Mouse (Mus musculus) gastrocnemius, postnatal 14 days (tissue): ENCODE measurements at regions not wholly inside any gene's neighbourhood (a gene's known extent, or its start where the extent isn't known, plus 50 kb on each side); places are given as distances from the start of the nearest gene placed in this dataset.

Experiments
- DNase-seq: peaks from one replicate; pipeline ENCODE4 v3.0.0; 2021; ENCODE audit warnings: mixed read lengths
- intact Hi-C: fragments of 180-260 bp; cut with DNase I; formaldehyde crosslinking; loops from one replicate; pipeline ENCODE4 v1.15.1; 2025; ENCODE audit warnings: low total_unique reads

DNA sequence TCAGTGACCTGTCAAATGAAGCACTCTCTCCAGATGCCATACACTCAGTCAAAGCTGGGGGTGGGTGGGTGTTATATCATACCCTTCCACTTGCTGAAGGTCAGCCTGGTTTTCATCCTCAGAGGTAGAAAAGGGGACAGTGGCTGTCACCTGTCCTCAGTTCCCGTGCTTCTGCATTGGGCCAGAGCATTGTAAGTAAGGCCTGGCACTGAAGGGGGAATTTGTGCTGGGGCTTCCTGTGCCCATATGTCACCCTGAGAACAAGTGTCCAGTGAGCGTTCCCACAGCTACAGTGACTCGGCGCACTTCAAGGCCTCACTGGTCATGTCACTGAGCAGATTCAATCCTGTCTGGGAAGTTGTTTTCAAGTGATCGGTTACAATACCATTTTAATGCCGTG lies 213.2 kb downstream of the Tex36 start:
- intact Hi-C loops = no loop called here

DNA sequence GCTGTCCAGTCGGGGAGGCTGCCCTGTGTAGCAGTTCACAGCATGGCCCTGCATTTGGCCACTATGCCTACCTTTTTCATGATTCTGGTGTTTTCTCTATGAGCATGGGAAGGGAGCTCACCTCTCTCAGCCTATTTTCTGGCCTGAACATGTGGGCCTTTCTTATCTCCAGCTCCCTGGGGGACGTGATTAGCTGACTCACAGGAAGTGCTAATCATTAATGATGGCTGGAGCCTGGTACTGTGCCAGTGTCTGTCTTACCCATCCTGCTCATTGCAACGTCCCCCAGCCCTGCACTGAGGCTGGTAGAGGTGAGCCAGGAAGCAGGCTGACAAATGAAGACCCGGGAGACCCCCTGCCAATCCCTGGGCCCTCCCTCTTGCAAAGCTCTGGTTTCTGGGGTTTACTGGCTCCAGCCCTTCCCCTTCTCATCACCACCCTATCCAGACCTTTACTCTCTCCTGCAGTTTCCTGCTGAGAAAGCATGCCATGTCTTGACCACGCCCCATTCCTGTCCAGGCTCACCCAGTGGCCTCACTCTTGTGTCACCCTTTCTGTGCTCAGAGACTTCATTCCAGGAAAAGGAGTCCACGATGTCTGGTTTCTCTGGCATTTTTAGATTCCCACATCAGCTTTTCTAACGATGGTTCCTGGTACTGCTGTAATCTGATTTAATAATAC lies 219.8 kb downstream of the Tex36 start:
- intact Hi-C loops = no loop called here
- no peak for DNase-seq

More for the DNA sequence above, 213.2 kb downstream of the Tex36 start:
- no peak for DNase-seq

DNA sequence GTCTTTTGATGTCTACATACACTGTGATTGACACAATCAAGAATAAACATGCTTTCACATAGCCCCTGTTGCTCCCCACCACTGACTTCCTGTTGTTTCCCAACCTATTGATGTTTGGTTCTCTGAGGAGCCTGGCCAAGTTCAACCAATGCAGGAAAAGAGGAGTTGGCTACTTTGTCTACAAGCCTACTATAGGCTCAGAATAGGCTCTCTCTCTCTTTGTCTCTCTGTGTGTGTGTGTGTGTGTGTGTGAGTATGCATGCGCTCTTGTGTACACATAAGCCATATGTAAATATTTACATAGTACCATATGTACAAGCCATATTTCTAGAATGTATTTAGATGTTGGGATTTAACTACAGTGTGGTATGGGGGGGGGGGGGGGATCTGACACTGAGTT lies 222.6 kb downstream of the Tex36 start:
- no peak for DNase-seq
- intact Hi-C loops = no loop called here

DNA sequence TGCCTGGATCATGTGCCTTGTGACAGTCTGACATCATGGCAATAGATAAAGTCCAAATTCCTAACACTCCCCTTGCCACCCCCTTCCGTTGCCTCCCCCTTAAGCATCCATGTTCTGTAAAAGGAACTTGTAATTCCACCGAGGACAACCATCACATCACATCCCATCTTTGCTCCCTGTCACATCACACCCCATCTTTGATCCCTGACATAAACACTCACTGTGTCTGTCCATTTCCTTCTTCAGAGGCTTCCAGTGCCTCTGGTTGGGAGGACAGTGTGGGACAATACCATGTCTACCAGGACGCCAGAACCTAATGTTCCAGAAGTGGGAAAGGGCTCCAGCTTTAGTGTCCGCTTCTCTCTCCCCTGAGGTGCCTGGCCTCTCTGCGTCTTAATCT lies 223.6 kb downstream of the Tex36 start:
- intact Hi-C loops = no loop called here
- DNase-seq = no peak

DNA sequence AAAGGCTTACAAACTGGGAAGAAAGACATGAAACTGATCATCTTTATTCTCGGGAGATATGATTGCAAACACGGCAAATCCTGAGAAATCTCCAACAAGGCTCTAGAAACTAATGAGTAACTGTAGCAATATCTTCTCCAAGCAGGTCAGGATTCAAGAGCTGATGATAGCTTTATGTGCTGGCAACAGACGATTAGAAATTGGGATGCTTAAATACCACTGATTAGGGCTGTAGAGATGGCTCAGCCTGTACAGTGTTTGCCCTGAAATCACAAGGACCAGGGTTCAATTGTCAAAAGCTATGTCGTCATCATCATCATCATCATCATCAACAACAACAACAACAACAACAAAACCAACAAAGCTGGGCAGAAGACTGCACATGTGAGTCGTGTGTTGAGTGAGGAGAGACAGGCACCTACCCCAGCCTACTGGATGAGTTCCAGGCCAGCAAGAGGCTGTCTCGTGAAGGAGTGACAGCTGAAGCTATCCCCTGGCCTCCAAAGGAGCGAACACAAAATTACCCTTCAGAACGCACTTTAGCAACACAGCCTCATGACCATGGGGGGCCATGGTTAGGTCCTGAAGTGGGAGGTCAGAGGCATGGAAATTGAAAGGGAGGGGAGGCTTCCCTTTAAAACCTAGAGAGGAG lies 225.0 kb downstream of the Tex36 start:
- intact Hi-C loops = no loop called here
- DNase-seq = no peak

DNA sequence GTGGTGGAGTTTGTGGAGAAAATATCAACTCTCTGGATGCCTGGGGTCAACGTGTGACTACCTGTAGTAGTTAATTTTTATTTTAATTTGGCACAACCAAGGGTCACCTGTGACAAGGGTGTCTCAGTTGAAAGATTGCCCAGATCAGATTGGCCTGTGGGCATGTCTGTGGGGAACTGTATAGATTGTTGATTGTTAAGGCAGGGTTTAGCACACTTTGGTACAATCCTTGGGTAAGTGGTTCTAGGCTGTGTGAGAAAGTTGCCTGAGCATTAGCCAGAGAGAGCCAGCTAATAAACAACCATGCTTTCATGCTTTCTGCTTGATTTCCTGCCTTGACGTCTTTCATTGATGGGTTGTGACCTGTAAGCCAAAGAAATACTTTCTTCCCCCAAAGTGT lies 229.3 kb downstream of the Tex36 start:
- intact Hi-C loops = no loop called here
- DNase-seq = no peak

DNA sequence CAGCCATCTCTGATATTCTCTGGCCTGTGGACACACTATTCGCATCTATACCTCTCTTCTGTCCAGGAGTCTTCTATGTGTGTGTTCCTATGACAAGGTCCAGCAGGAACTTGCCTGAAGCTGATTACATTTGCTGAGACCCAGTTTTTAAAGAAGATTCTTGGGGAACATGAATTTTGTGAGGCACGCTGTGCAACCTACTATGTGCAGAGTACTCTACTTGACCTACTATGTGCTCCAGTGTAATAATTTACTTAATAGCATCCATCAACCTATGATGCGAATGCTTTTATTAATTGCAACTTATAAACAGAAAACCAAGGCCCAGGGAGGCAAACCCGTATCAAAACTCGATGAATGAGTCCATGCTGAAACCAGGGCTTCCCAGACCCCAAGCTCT lies 231.4 kb downstream of the Tex36 start:
- no peak for DNase-seq
- intact Hi-C loops = no loop called here

DNA sequence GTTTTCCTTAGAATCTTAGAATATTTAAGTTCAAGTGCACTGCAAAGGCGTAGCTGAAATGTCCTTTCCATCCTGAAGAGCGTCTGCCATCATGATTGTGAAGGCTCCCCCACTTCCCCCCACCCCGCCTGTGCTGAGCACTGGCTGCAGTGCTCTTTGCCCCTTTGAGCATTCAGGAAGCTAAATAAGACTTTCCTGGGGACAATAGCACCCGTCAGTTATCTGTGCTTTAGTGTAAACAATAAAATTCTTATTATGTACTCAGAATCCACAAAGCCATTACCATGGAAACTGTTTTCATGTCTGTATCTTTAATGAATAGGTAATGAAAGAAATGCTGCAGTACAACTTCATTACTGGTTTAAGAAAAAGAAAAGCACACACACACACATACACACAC lies 237.4 kb downstream of the Tex36 start:
- DNase-seq = no peak
- intact Hi-C loops = no loop called here

DNA sequence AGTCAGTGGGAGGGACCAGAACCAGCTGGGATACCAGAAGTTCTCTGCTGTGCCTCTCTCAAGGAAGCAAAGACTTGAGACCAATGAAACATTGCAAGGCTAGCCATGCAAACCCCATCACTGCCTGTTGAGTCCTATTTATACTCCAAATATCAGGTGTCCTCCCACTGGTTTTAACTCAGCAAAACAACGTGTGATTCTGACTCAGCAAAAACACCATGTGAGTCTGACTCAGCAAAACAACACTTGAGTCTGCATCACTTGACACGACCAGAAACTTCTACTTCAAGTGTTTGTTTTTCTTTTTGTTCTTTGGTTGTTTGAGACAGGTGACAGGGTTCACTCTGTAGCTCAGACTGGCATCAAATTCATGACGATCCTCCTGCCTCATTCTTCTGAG lies 204.6 kb upstream of the Ctbp2 start:
- intact Hi-C loops = no loop called here

DNA sequence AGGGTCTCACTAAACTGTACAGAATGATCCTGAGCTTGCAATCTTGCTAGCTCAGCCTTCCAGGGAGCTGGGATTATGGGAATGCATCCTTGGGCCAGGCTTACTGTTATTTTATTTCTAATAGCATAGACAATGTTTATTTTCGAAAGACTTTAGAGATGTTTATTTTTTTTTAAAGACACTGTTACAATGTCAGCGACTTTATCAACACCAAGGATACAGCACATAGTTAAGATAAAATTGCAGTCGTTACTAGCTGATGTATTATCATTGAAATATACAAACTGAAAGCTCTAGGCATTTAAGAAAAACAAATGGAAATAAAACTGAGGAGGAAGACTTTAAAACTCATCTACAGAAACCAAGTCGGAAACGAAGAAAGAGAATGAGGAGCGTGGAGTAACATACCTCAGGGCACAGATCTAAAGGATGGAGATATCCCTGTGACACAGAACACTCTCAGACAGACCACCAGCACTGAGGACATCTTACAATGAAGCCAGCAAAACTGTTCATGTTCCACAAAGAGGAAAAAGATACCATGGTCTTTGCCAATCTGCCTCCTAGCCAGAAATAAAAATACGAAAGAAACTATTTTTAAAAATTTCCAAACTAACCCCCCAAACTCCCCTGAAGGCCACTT lies 201.5 kb upstream of the Ctbp2 start:
- DNase-seq = no peak
- intact Hi-C loops = no loop called here

More for the DNA sequence above, 204.6 kb upstream of the Ctbp2 start:
- DNase-seq = no peak

DNA sequence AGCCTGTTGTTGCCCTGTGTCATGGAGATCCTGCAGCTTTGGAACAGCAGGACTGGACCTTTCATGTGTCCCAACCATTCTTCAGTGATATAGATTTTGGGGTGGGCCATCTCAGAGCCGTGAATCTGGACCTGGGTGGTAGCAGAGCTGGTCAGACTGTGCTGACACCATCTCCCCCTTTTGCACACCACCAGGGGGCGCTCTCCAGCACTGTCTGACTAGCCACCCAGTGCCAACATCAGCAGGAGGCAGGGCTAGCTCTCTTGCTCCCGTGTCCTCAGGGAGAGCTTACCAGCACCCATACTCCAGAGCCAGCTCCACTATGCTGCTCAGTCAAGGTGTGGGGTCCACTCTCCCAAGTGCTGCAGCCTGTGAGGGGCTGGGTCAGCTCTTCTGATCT lies 199.8 kb upstream of the Ctbp2 start:
- no peak for DNase-seq
- intact Hi-C loops = no loop called here

DNA sequence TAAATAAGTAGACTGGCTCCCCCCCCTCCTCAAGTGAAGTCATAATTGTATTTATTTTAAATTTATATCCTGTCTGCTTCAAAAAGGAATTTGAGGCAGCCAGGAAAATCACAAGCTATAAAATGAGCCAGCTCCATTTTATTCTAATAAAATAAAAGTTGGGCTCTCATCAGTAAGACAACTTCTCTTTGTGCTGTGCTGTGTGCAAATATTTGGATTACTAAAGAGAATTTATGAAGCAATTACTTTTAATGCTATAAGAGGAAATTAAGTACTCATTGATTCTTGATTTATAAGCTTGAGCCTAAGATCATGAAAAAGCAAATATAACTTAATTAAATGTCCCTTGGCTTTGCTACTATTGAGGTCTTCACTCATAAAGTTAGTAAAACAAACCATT lies 193.4 kb upstream of the Ctbp2 start:
- no peak for DNase-seq
- intact Hi-C loops = no loop called here

DNA sequence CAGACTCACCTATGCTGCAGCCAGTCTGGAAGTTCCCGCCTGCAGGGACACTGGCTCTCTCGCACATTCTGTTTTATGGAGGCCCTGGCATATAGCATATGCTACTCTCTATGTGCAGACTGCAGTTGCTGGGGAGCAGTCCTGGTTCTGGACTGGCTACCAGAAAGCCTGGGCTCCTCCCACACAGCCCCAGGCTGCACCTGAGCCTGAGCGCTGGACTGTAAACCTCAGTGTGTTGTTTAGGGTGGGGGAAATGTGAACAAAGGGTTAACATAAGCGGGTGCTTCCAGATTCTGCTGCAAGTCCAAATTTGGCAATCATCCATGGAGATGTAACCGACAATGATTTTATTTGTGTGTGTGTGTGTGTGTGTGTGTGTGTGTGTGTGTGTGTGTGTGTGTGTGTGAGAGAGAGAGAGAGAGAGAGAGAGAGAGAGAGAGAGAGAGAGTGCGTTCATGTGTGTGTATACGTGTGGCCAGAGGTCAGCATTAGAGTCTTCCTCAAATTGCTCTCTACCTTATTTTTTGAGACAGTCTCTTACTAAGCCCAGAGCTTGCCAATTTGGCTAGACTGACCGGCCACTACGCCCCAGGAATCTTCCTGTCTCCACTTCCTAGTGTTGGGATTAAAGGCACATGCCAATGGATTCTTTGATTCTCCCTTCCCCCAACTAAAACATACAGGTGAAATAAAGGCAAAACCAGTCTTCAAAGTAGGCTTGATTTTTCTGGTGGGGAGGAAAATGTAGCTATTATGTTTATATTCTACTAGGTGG lies 192.7 kb upstream of the Ctbp2 start:
- intact Hi-C loops = no loop called here
- DNase-seq = no peak

DNA sequence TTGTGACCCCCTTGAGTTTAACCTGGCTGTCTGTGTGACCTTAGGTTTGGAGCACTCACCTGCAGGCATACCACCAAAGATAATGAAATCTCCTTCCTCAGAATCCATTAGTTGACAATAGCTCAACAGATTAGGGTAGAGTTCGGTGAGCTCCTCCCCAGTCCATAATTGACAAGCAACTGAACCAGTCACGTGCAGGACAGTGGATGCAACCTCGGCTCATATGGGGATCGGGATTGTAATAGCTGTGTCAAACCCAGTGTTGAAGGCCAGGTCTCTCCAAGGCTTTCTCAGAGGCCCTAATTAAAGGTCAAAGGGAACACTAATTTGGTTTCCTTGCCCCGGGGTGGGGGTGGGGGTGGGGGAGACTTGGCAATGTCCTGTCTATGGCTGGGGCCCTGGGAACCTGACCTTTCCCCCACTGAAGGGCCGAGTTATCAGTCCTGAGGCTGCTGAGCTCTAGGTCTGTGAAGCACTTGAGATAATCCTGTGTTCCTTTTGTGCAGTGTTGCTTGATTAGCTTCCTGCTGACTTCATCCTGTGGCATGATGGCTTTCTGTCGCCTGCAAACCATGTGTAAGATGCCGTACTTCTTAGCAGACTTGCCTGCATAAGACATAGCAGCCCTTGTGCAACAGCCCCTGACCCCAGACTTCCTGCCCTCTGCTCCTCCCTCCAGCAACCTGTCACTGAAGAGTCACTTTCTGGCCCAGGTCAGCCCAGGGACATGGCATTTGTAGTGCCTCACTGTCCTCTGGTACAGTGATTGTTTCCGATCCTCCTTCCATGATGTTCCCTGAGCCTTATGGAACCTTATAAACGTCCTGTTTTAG lies 191.3 kb upstream of the Ctbp2 start:
- intact Hi-C loops = no loop called here
- DNase-seq = no peak

DNA sequence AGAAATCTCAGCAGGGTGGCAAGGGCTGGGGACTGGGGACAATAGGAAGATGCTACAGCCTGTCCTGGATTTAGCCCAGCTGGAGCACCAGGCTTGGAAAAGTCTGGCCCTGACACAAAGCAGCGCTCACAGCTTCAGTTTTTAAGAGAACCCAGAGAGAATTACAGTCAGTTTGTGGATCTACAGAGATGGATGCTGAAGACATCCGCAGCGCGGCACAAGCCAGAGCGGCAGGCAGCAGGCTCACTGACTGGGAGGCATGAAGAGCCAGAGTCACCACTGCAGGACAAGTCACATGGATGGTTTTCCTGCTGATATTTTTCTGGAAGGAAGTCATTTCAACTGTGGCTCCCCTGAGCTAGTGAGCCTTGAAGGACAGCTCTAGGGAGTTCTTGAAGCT lies 189.0 kb upstream of the Ctbp2 start:
- intact Hi-C loops = no loop called here
- DNase-seq = no peak

DNA sequence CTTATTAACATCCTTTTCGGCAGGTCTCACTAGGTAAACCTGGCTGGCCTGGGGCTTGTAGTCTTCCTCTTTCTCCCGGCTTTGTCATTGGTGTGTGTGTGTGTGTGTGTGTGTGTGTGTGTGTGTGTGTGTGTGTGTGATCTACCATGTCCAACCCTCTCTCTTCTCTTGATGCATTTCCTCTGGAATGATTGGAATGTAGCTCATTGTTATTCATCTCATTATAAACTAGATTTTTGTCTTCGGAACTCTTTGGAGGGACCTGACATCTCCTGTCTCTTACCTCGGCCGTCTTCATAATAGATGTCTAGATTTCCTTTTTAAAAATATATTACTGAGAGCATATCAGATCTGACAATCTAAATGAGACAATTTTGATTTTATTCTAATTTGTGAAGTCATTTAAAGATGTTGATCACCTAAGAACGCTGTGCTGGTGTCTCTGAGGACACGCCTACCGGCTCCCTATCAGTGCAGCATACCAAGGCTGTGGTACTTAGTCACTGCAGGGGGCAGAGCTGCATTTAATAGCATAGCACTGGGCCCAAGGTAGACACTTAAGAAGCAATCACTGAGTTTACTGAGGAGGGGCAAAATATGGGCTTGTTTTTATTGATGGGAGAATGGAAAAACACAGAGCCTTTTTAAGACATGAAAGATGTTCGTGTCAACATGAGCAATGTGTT lies 187.1 kb upstream of the Ctbp2 start:
- no peak for DNase-seq
- intact Hi-C loops = no loop called here

DNA sequence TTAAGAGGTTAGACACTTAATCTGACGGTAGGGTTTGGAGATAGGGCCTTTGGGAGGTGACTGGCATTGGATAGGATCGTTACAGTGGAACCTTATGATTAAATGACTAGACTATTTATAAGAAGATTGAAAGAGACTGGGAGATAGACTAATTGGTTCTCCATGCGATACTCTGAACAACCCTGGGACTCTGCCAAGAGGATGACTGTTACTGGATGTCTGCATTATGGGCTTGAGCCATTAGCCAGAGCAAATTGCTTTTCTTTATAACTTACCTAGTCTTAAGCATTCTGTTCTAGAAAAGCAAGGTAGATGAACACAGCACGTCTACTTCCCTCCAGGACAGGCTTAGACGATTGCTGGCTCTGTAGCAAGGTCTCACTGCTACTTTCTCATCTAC lies 180.3 kb upstream of the Ctbp2 start:
- intact Hi-C loops = no loop called here
- no peak for DNase-seq

DNA sequence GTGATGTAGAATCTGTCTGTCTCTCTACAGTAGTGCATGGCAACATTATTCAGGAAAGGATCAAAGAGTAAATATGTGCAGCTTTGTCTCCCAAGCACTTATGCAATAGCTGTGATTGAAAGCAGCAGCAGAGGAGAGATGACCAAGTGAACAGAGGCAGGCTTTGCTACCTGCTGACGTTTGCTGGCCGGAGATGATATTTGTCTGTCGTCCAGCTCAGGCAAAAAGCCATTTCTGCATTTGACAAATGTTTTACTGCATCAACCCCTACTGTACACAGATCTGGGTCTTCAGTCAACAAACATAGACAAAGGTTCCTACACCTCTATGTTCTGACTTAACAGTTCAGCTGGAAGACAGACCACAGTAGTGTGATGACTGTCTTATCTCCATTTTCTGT lies 166.3 kb upstream of the Ctbp2 start:
- intact Hi-C loops = no loop called here
- no peak for DNase-seq

DNA sequence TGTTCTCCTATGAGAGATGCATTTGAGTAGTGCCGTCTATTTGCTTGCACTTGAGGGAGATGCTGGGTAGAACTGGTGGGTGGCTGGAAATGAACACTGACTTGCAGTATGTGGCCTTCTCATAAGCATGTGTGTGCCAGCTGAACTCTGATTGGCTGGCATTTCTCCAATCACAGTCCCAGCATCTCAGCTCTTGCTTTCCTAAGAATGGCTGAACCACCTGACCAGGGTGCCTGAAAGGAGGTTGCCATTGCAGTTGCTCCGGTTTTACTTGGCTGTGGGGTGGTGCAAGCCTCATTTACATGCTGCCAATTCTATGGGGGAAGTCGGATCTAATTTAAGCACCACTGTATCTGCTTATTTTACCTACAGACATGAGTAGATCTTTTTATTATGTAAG lies 164.1 kb upstream of the Ctbp2 start:
- intact Hi-C loops = no loop called here
- no peak for DNase-seq
